Mouse (Mus musculus) embryonic fibroblast, embryonic 13.5 days (primary cell): ENCODE measurements around the gene C130026I21Rik.

Source experiments
- CTCF ChIP-seq: IDR thresholded peaks from 2 replicates; pipeline ENCODE4 v1.5.1; 2011; ENCODE audit warnings: mild to moderate bottlenecking, control low read depth, low read length, moderate library complexity, borderline replicate concordance; ENCODE audit not compliant: insufficient read depth
- POLR2A ChIP-seq: IDR thresholded peaks from 2 replicates; pipeline ENCODE4 v1.6.1; 2011; ENCODE audit warnings: low read depth, mild to moderate bottlenecking, control low read depth, low read length, moderate library complexity

GRCm38 (mm10) chr1:84951566-84951965, 318.8 kb downstream of the C130026I21Rik start:
- no peak for TF ChIP-seq CTCF
- no peak for TF ChIP-seq POLR2A
